Mouse (Mus musculus) myocyte (in vitro differentiated cells): ENCODE measurements at regions not wholly inside any gene's neighbourhood (a gene's known extent, or its start where the extent isn't known, plus 50 kb on each side); places are given as distances from the start of the nearest gene placed in this dataset.

ENCODE experiments used
- H3K27me3 ChIP-seq: one replicate; pipeline ENCODE4 v1.6.1; 2011; ENCODE audit not compliant: control insufficient read depth, insufficient read depth, insufficient read length
- H3K36me3 ChIP-seq: one replicate; pipeline ENCODE4 v1.6.1; 2011; ENCODE audit not compliant: control insufficient read depth, insufficient read depth
- H3K4me2 ChIP-seq: one replicate; pipeline ENCODE4 v1.6.1; 2011; ENCODE audit warnings: low read depth, control low read depth
- H3K4me3 ChIP-seq: one replicate; pipeline ENCODE4 v1.5.1; 2011; ENCODE audit warnings: mild to moderate bottlenecking, control low read depth, moderate library complexity
- H3K79me2 ChIP-seq: one replicate; pipeline ENCODE4 v1.6.1; 2011; ENCODE audit not compliant: control insufficient read depth, insufficient read depth
- H3ac ChIP-seq: one replicate; pipeline ENCODE4 v1.6.1; 2011; ENCODE audit not compliant: control insufficient read depth, insufficient read length
- CEBPB ChIP-seq: IDR thresholded peaks from 2 replicates; pipeline ENCODE4 v1.6.1; 2011; ENCODE audit warnings: mild to moderate bottlenecking, moderate library complexity; ENCODE audit not compliant: poor library complexity, insufficient read depth, severe bottlenecking
- E2F4 ChIP-seq: IDR thresholded peaks from one replicate; pipeline ENCODE4 v1.6.1; 2011; ENCODE audit warnings: mild to moderate bottlenecking, control low read depth, moderate library complexity; ENCODE audit not compliant: insufficient read depth
- MAX ChIP-seq: IDR thresholded peaks from one replicate; pipeline ENCODE4 v1.6.1; 2011; ENCODE audit warnings: low read depth, mild to moderate bottlenecking, control low read depth
- MYOD1 ChIP-seq, 3 experiments: IDR thresholded peaks; one replicate each; pipeline ENCODE4 v1.6.1; 2011; ENCODE audit warnings: control low read depth in 2 of 3, low read depth in 2 of 3, mild to moderate bottlenecking in 2 of 3, moderate library complexity in 1 of 3; ENCODE audit not compliant: insufficient read length in 2 of 3, control insufficient read depth in 1 of 3
- MYOG ChIP-seq, 3 experiments: IDR thresholded peaks; one replicate each; pipeline ENCODE4 v1.6.1; 2011; ENCODE audit warnings: control low read depth in 2 of 3, low read depth in 2 of 3, mild to moderate bottlenecking in 2 of 3; ENCODE audit not compliant: insufficient read length in 2 of 3, control insufficient read depth in 1 of 3, insufficient read depth in 1 of 3
- POLR2A ChIP-seq: IDR thresholded peaks from one replicate; pipeline ENCODE4 v1.6.1; 2011; ENCODE audit warnings: low read depth, mild to moderate bottlenecking, control low read depth, moderate library complexity; ENCODE audit not compliant: insufficient read length
- POLR2AphosphoS2 ChIP-seq: IDR thresholded peaks from one replicate; pipeline ENCODE4 v1.6.1; 2011; ENCODE audit warnings: low read depth, control low read depth; ENCODE audit not compliant: insufficient read length
- REST ChIP-seq: IDR thresholded peaks from one replicate; pipeline ENCODE4 v1.6.1; 2011; ENCODE audit warnings: mild to moderate bottlenecking, control low read depth, moderate library complexity; ENCODE audit not compliant: insufficient read depth, insufficient read length
- SRF ChIP-seq: IDR thresholded peaks from one replicate; pipeline ENCODE4 v1.6.1; 2011; ENCODE audit warnings: low read depth; ENCODE audit not compliant: control insufficient read depth, insufficient read length
- TCF12 ChIP-seq: IDR thresholded peaks from one replicate; pipeline ENCODE4 v1.6.1; 2011; ENCODE audit warnings: mild to moderate bottlenecking, control low read depth; ENCODE audit not compliant: poor library complexity, insufficient read depth, severe bottlenecking
- TCF3 ChIP-seq: IDR thresholded peaks from one replicate; pipeline ENCODE4 v1.6.1; 2011; ENCODE audit warnings: low read depth, control low read depth; ENCODE audit not compliant: insufficient read length
- USF1 ChIP-seq: IDR thresholded peaks from one replicate; pipeline ENCODE4 v1.6.1; 2011; ENCODE audit warnings: low read depth, mild to moderate bottlenecking, control low read depth, moderate library complexity

GRCm38 (mm10) chr4:99348674-99349073 lies 53.0 kb downstream of the Gm12689 start:
- H3ac ChIP-seq, result no peak overlapping the region
- no peaks in the 10 kb centered on the region for H3K79me2 ChIP-seq
- H3K36me3 ChIP-seq, result no peaks in the 10 kb centered on the region
- TF ChIP-seq REST, result no peak
- no peak for TF ChIP-seq TCF12
- TF ChIP-seq TCF3, result no peak
- no peak for TF ChIP-seq POLR2A
- TF ChIP-seq MAX, result no peak
- no peak for TF ChIP-seq USF1
- no peak for TF ChIP-seq E2F4
- TF ChIP-seq MYOD1 (IDR thresholded peaks at IDR 0.05; ENCODE audit: control insufficient read depth in 1 of 3, insufficient read length in 2 of 3, low read depth in 2 of 3), result no peak
- TF ChIP-seq POLR2AphosphoS2, result no peak
- TF ChIP-seq CEBPB, result no peak
- H3K4me2 ChIP-seq, result no peak overlapping the region
- no peak overlapping the region for H3K4me3 ChIP-seq
- peaks cover 11% of the 10 kb centered on the region for H3K27me3 ChIP-seq

- Histone ChIP-seq H3K27me3 (peaks cover 11% of the 10 kb centered on the region), H3ac (no peak overlapping the region), H3K4me2 (no peak overlapping the region), H3K36me3 (no peaks in the 10 kb centered on the region), H3K4me3 (no peak overlapping the region), H3K79me2 (no peaks in the 10 kb centered on the region)
- TF ChIP-seq E2F4 (no peak), MYOG (IDR thresholded peaks at IDR 0.05; ENCODE audit: control insufficient read depth in 1 of 3, insufficient read depth in 1 of 3, insufficient read length in 2 of 3, low read depth in 2 of 3) (no peak), CEBPB (no peak), TCF3 (no peak), REST (no peak), MYOD1 (IDR thresholded peaks at IDR 0.05; ENCODE audit: control insufficient read depth in 1 of 3, insufficient read length in 2 of 3, low read depth in 2 of 3) (no peak), POLR2AphosphoS2 (no peak), MAX (no peak), SRF (no peak), USF1 (no peak), TCF12 (no peak), POLR2A (no peak)
Measured at GRCm38 (mm10) chr4:99353122-99353774, 57.5 kb downstream of the Gm12689 start.

- H3K4me2 ChIP-seq, result no peak overlapping the region
- H3ac ChIP-seq, result no peak overlapping the region
- TF ChIP-seq MYOG (IDR thresholded peaks at IDR 0.05; ENCODE audit: control insufficient read depth in 1 of 3, insufficient read depth in 1 of 3, insufficient read length in 2 of 3, low read depth in 2 of 3) (peak in 1 of 3 experiments; percentile 7), TCF12 (no peak), REST (no peak), SRF (no peak), CEBPB (no peak), MYOD1 (IDR thresholded peaks at IDR 0.05; ENCODE audit: control insufficient read depth in 1 of 3, insufficient read length in 2 of 3, low read depth in 2 of 3) (no peak)
- no peaks in the 10 kb centered on the region for H3K79me2 ChIP-seq
- H3K4me3 ChIP-seq, result no peak overlapping the region
- no peaks in the 10 kb centered on the region for H3K36me3 ChIP-seq
- peaks cover 11% of the 10 kb centered on the region for H3K27me3 ChIP-seq
Measured at GRCm38 (mm10) chr4:99354241-99354640, 58.5 kb downstream of the Gm12689 start.

DNA sequence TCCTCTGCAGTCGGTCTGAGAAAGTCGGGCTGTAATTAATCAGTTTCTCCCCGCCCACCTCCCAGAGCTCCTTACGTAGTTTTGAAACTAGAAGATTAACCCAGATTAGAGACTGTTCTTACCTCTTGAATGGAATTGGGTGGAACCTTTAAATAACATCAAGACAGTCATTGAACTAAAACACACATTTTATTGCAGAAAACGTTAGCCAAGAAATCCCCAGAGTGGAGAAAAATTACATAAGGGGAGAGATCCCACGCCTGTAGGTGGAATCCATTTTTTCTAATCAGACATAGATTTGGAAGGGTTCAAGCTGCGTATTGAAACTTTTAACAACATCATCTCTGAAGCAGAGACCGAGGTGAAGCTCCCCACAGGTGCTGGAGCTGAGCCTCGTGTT lies 59.1 kb downstream of the Gm12689 start:
- no peak overlapping the region for H3K4me3 ChIP-seq
- no peak overlapping the region for H3ac ChIP-seq
- no peak overlapping the region for H3K4me2 ChIP-seq
- TF ChIP-seq E2F4 (no peak), TCF12 (no peak)
- H3K79me2 ChIP-seq, result no peaks in the 10 kb centered on the region
- no peaks in the 10 kb centered on the region for H3K36me3 ChIP-seq
- peaks cover 11% of the 10 kb centered on the region for H3K27me3 ChIP-seq

DNA sequence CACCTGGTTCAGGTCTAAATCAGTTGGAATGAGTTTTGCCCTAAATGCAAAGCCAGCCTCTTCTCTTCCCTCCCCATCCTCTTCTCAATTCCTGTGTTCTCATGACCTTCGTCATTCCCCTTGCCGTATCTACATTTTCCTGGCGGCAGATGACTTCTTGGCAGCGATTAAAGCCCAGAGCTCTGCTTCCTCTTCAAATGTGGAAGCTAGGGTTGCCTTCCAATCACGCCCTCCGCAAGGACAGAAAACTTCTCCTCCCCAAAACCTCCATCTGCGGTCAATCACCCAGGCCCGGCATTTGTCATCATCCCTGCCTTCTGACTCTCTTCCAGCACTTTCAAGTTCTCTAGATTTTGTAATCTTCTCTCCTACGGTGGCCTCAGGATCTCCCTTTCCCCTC lies 72.3 kb downstream of the Gm12689 start:
- Histone ChIP-seq H3K79me2 (no peaks in the 10 kb centered on the region), H3ac (no peak overlapping the region), H3K27me3 (peaks cover 55% of the 10 kb centered on the region), H3K36me3 (no peaks in the 10 kb centered on the region), H3K4me3 (no peak overlapping the region), H3K4me2 (no peak overlapping the region)
- TF ChIP-seq TCF3, result no peak
- no peak for TF ChIP-seq MAX
- TF ChIP-seq E2F4, result no peak
- TF ChIP-seq MYOG (IDR thresholded peaks at IDR 0.05; ENCODE audit: control insufficient read depth in 1 of 3, insufficient read depth in 1 of 3, insufficient read length in 2 of 3, low read depth in 2 of 3), result no peak
- TF ChIP-seq TCF12, result no peak
- no peak for TF ChIP-seq USF1
- no peak for TF ChIP-seq MYOD1 (IDR thresholded peaks at IDR 0.05; ENCODE audit: control insufficient read depth in 1 of 3, insufficient read length in 2 of 3, low read depth in 2 of 3)
- no peak for TF ChIP-seq SRF
- no peak for TF ChIP-seq REST
- no peak for TF ChIP-seq CEBPB
- no peak for TF ChIP-seq POLR2AphosphoS2
- no peak for TF ChIP-seq POLR2A
